Mouse (Mus musculus) C2C12 (cell line): ENCODE data around the gene Ccdc151.

Experiments used
- CTCF ChIP-seq: IDR thresholded peaks from one replicate; pipeline ENCODE4 v1.5.1; 2011; ENCODE audit not compliant: control insufficient read depth, insufficient read depth, insufficient read length
- MYOD1 ChIP-seq: IDR thresholded peaks from one replicate; pipeline ENCODE4 v1.6.1; 2011; ENCODE audit warnings: low read depth; ENCODE audit not compliant: control insufficient read depth, insufficient read length

DNA sequence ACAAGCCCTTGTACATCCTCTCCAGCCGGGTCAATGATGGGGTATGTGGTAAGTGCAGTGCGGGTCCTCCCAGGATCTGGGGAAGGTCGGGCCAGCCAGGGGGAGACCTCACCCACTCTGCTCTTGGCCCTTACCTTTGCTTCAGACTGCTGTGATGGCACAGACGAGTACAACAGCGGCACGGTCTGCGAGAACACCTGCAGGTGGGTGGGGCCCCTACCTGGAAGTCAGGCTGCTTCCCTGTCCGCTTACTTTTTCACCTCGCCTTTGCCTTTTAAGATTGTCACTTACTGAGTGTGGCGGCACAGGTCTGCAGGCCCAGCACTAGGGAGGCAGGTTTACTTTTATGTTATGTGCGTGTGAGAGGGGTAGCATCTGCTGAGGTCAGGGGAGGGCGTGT is 2.1 kb upstream of the Ccdc151 start:
- TF ChIP-seq CTCF: no peak
- TF ChIP-seq MYOD1: no peak
